Mouse (Mus musculus): ENCODE measurements at regions not wholly inside any gene's neighbourhood (a gene's known extent, or its start where the extent isn't known, plus 50 kb on each side); places are given as distances from the start of the nearest gene placed in this dataset.

- Histone ChIP-seq H3K4me2 (ENCODE audit: low read length) (no peak overlapping the region), H3K9ac (ENCODE audit: low read length) (no peak overlapping the region), H3K27me3 (ENCODE audit: control insufficient read depth, insufficient read depth, low read length) (no peaks in the 10 kb centered on the region), H3K27ac (replicated peaks in 1 of 2; ENCODE audit: control insufficient read depth in 1 of 2, insufficient read depth in 1 of 2, low read depth in 2 of 2, low read length in 2 of 2) (no peak overlapping the region), H3K36me3 (ENCODE audit: control insufficient read depth, insufficient read depth, low read length) (no peaks in the 10 kb centered on the region), H3K4me1 (ENCODE audit: control insufficient read depth in 2 of 2, insufficient read depth in 2 of 2, low read length in 2 of 2) (peaks cover 0 to 2% of the 10 kb centered on the region in 2 experiments; a peak in 1 of 4 replicates), H3K9me3 (ENCODE audit: control insufficient read depth, low read length) (no peaks in the 10 kb centered on the region), H3K4me3 (ENCODE audit: control insufficient read depth in 1 of 2, insufficient read depth in 1 of 2, low read depth in 1 of 2, low read length in 2 of 2) (no peak overlapping the region)
- WGBS, result 64% methylated on average over 4 of the region's 4 CpGs
- ATAC-seq (ENCODE audit: insufficient number of reproducible peaks, insufficient read depth, low FRiP score, low read depth), result no peak
These were observed 180.8 kb downstream of the Cd83 start for GRCm38 (mm10) chr13:43965256-43965905.

GRCm38 (mm10) chr13:43967516-43967915, 182.9 kb downstream of the Cd83 start:
- Histone ChIP-seq H3K27me3 (ENCODE audit: control insufficient read depth, insufficient read depth, low read length) (no peaks in the 10 kb centered on the region), H3K4me2 (ENCODE audit: low read length) (no peak overlapping the region), H3K9ac (ENCODE audit: low read length) (no peak overlapping the region), H3K27ac (replicated peaks in 1 of 2; ENCODE audit: control insufficient read depth in 1 of 2, insufficient read depth in 1 of 2, low read depth in 2 of 2, low read length in 2 of 2) (no peak overlapping the region), H3K4me3 (ENCODE audit: control insufficient read depth in 1 of 2, insufficient read depth in 1 of 2, low read depth in 1 of 2, low read length in 2 of 2) (no peak overlapping the region), H3K4me1 (ENCODE audit: control insufficient read depth in 2 of 2, insufficient read depth in 2 of 2, low read length in 2 of 2) (peaks cover 0 to 2% of the 10 kb centered on the region in 2 experiments; a peak in 1 of 4 replicates), H3K9me3 (ENCODE audit: control insufficient read depth, low read length) (no peaks in the 10 kb centered on the region), H3K36me3 (ENCODE audit: control insufficient read depth, insufficient read depth, low read length) (no peaks in the 10 kb centered on the region)
- 61% methylated on average over 5 of the region's 5 CpGs for WGBS
- no peak for ATAC-seq (ENCODE audit: insufficient number of reproducible peaks, insufficient read depth, low FRiP score, low read depth)

- Histone ChIP-seq H3K27ac (replicated peaks in 1 of 2; ENCODE audit: control insufficient read depth in 1 of 2, insufficient read depth in 1 of 2, low read depth in 2 of 2, low read length in 2 of 2) (no peak overlapping the region), H3K27me3 (ENCODE audit: control insufficient read depth, insufficient read depth, low read length) (no peaks in the 10 kb centered on the region)
- 79% methylated on average over 2 of the region's 2 CpGs for WGBS
These were observed 188.3 kb downstream of the Cd83 start for GRCm38 (mm10) chr13:43972906-43973305.

DNA sequence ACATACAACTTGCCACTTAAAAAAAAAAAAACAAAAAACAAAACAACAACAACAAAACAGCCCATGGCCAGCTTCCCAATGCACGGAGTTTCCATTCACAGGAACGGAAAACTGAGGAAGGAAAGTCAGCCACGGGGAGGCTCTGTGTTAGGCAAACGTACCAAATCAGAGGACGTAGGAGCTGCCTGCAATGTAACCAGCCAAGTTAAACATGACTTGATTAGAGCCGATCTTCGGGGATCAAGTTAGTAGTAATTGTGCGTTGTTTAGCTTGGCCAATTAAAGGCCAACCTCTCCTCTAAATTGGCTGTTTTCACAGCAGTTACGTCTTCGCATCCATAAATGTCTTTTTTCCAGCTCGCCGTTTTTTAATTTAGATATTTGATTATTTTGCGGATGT, 190.7 kb downstream of the Cd83 start:
- 82% methylated on average over 13 of the region's 13 CpGs for WGBS
- no peak overlapping the region for H3K9ac ChIP-seq (ENCODE audit: low read length)
- H3K27me3 ChIP-seq (ENCODE audit: control insufficient read depth, insufficient read depth, low read length), result no peaks in the 10 kb centered on the region
- no peak overlapping the region for H3K4me3 ChIP-seq (ENCODE audit: control insufficient read depth in 1 of 2, insufficient read depth in 1 of 2, low read depth in 1 of 2, low read length in 2 of 2)
- ATAC-seq (ENCODE audit: insufficient number of reproducible peaks, insufficient read depth, low FRiP score, low read depth), result no peak
- no peaks in the 10 kb centered on the region for H3K36me3 ChIP-seq (ENCODE audit: control insufficient read depth, insufficient read depth, low read length)
- no peaks in the 10 kb centered on the region; a peak in 1 of 4 replicates for H3K4me1 ChIP-seq (ENCODE audit: control insufficient read depth in 2 of 2, insufficient read depth in 2 of 2, low read length in 2 of 2)
- H3K4me2 ChIP-seq (ENCODE audit: low read length), result no peak overlapping the region
- no peak overlapping the region for H3K27ac ChIP-seq (replicated peaks in 1 of 2; ENCODE audit: control insufficient read depth in 1 of 2, insufficient read depth in 1 of 2, low read depth in 2 of 2, low read length in 2 of 2)
- no peaks in the 10 kb centered on the region for H3K9me3 ChIP-seq (ENCODE audit: control insufficient read depth, low read length)

More at GRCm38 (mm10) chr13:43972906-43973305, 188.3 kb downstream of the Cd83 start:
- H3K4me3 ChIP-seq (ENCODE audit: control insufficient read depth in 1 of 2, insufficient read depth in 1 of 2, low read depth in 1 of 2, low read length in 2 of 2), result no peak overlapping the region
- no peak for ATAC-seq (ENCODE audit: insufficient number of reproducible peaks, insufficient read depth, low FRiP score, low read depth)
- H3K4me2 ChIP-seq (ENCODE audit: low read length), result no peak overlapping the region
- H3K4me1 ChIP-seq (ENCODE audit: control insufficient read depth in 2 of 2, insufficient read depth in 2 of 2, low read length in 2 of 2), result no peaks in the 10 kb centered on the region; a peak in 1 of 4 replicates
- H3K36me3 ChIP-seq (ENCODE audit: control insufficient read depth, insufficient read depth, low read length), result no peaks in the 10 kb centered on the region
- H3K9me3 ChIP-seq (ENCODE audit: control insufficient read depth, low read length), result no peaks in the 10 kb centered on the region
- no peak overlapping the region for H3K9ac ChIP-seq (ENCODE audit: low read length)

GRCm38 (mm10) chr13:43975801-43976200, 191.2 kb downstream of the Cd83 start:
- H3K4me2 ChIP-seq (ENCODE audit: low read length), result no peak overlapping the region
- H3K27ac ChIP-seq (replicated peaks in 1 of 2; ENCODE audit: control insufficient read depth in 1 of 2, insufficient read depth in 1 of 2, low read depth in 2 of 2, low read length in 2 of 2), result no peak overlapping the region
- no peaks in the 10 kb centered on the region for H3K36me3 ChIP-seq (ENCODE audit: control insufficient read depth, insufficient read depth, low read length)
- no peaks in the 10 kb centered on the region for H3K27me3 ChIP-seq (ENCODE audit: control insufficient read depth, insufficient read depth, low read length)
- ATAC-seq (ENCODE audit: insufficient number of reproducible peaks, insufficient read depth, low FRiP score, low read depth), result no peak
- H3K4me3 ChIP-seq (ENCODE audit: control insufficient read depth in 1 of 2, insufficient read depth in 1 of 2, low read depth in 1 of 2, low read length in 2 of 2), result no peak overlapping the region
- no peaks in the 10 kb centered on the region; a peak in 1 of 4 replicates for H3K4me1 ChIP-seq (ENCODE audit: control insufficient read depth in 2 of 2, insufficient read depth in 2 of 2, low read length in 2 of 2)
- no peaks in the 10 kb centered on the region for H3K9me3 ChIP-seq (ENCODE audit: control insufficient read depth, low read length)
- 76% methylated on average over 7 of the region's 7 CpGs for WGBS
- H3K9ac ChIP-seq (ENCODE audit: low read length), result no peak overlapping the region

GRCm38 (mm10) chr13:43976676-43977075, 192.1 kb downstream of the Cd83 start:
- WGBS, result 57% methylated on average over 7 of the region's 7 CpGs
- Histone ChIP-seq H3K4me2 (ENCODE audit: low read length) (no peak overlapping the region), H3K27me3 (ENCODE audit: control insufficient read depth, insufficient read depth, low read length) (no peaks in the 10 kb centered on the region), H3K4me3 (ENCODE audit: control insufficient read depth in 1 of 2, insufficient read depth in 1 of 2, low read depth in 1 of 2, low read length in 2 of 2) (no peak overlapping the region), H3K9me3 (ENCODE audit: control insufficient read depth, low read length) (no peaks in the 10 kb centered on the region), H3K36me3 (ENCODE audit: control insufficient read depth, insufficient read depth, low read length) (no peaks in the 10 kb centered on the region), H3K4me1 (ENCODE audit: control insufficient read depth in 2 of 2, insufficient read depth in 2 of 2, low read length in 2 of 2) (no peaks in the 10 kb centered on the region; a peak in 1 of 4 replicates), H3K27ac (replicated peaks in 1 of 2; ENCODE audit: control insufficient read depth in 1 of 2, insufficient read depth in 1 of 2, low read depth in 2 of 2, low read length in 2 of 2) (no peak overlapping the region), H3K9ac (ENCODE audit: low read length) (no peak overlapping the region)
- no peak for ATAC-seq (ENCODE audit: insufficient number of reproducible peaks, insufficient read depth, low FRiP score, low read depth)

DNA sequence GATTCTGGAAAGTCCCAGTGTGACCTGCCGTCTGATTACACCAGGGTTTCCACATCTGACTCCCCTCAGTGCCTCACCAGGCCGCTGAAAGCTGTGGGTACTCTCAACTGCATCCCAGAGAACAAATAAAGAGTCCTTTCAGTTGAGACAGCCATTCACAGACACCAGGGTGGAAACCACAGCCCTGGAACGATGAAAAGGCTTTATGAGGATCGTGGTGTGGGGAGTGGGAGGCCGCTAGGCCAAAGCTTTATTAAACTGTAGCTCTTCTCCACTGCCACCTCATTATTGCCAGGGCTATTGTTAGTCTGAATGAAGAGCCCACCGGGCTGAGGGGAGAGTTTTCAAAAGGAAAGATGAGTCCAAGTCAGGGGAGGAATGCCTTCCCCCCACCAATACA, 202.8 kb downstream of the Cd83 start:
- no peaks in the 10 kb centered on the region for H3K9me3 ChIP-seq (ENCODE audit: control insufficient read depth, low read length)
- H3K4me3 ChIP-seq (ENCODE audit: control insufficient read depth in 1 of 2, insufficient read depth in 1 of 2, low read depth in 1 of 2, low read length in 2 of 2), result no peak overlapping the region
- no peak for ATAC-seq (ENCODE audit: insufficient number of reproducible peaks, insufficient read depth, low FRiP score, low read depth)
- WGBS, result 47% methylated on average over 6 of the region's 6 CpGs
- H3K4me1 ChIP-seq (ENCODE audit: control insufficient read depth in 2 of 2, insufficient read depth in 2 of 2, low read length in 2 of 2), result peaks cover 12 to 17% of the 10 kb centered on the region in 2 experiments
- H3K9ac ChIP-seq (ENCODE audit: low read length), result no peak overlapping the region
- H3K36me3 ChIP-seq (ENCODE audit: control insufficient read depth, insufficient read depth, low read length), result no peaks in the 10 kb centered on the region
- H3K4me2 ChIP-seq (ENCODE audit: low read length), result no peak overlapping the region
- no peaks in the 10 kb centered on the region for H3K27me3 ChIP-seq (ENCODE audit: control insufficient read depth, insufficient read depth, low read length)
- H3K27ac ChIP-seq (replicated peaks in 1 of 2; ENCODE audit: control insufficient read depth in 1 of 2, insufficient read depth in 1 of 2, low read depth in 2 of 2, low read length in 2 of 2), result no peak overlapping the region

DNA sequence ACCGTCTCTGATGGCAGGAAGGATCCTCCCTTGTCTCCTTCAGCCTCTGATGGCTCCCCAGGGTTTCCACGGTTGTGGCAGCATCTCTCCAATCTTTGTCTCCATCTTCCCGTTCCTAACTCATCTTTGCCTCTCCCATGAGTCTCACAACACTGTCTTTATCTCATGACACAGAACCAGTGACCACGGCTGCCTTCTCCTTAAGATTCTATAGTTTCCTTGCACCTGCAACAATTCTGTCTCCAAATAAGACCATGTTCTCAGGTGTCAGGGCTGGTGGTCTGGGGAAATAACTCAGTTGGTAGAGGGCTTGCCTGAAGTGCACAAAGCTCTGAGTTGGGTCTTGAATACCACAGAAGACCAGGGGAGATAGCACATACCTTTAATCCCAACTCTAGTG, 203.8 kb downstream of the Cd83 start:
- Histone ChIP-seq H3K27ac (replicated peaks in 1 of 2; ENCODE audit: control insufficient read depth in 1 of 2, insufficient read depth in 1 of 2, low read depth in 2 of 2, low read length in 2 of 2) (no peak overlapping the region), H3K4me3 (ENCODE audit: control insufficient read depth in 1 of 2, insufficient read depth in 1 of 2, low read depth in 1 of 2, low read length in 2 of 2) (no peak overlapping the region), H3K9ac (ENCODE audit: low read length) (no peak overlapping the region), H3K4me2 (ENCODE audit: low read length) (no peak overlapping the region), H3K9me3 (ENCODE audit: control insufficient read depth, low read length) (no peaks in the 10 kb centered on the region), H3K36me3 (ENCODE audit: control insufficient read depth, insufficient read depth, low read length) (no peaks in the 10 kb centered on the region), H3K27me3 (ENCODE audit: control insufficient read depth, insufficient read depth, low read length) (no peaks in the 10 kb centered on the region), H3K4me1 (ENCODE audit: control insufficient read depth in 2 of 2, insufficient read depth in 2 of 2, low read length in 2 of 2) (peaks cover 12 to 17% of the 10 kb centered on the region in 2 experiments)
- 92% methylated on average over 4 of the region's 4 CpGs for WGBS
- no peak for ATAC-seq (ENCODE audit: insufficient number of reproducible peaks, insufficient read depth, low FRiP score, low read depth)
